Comparison of ENCODE assay signal across 14 mouse cellular contexts in genomic region chr17:86438763-86439162, GRCm38 (mm10).
DNase-seq lines count a peak whose midpoint lies in the region; ATAC-seq and TF ChIP-seq lines count a peak whose summit lies in the region.
"Had no signal": no experiment of that assay in that cellular context is flagged by ENCODE, and none has a peak within 500 bp of the region (broad histone marks: within the 10 kb centered on the region; RNA-seq: fewer than 3 reads in every experiment).

No protein-coding gene starts in this region.

- TF ChIP-seq POLR2A in liver, adult 2 months (IDR thresholded peaks at IDR 0.05; ENCODE audit: extremely low read depth, insufficient read depth, low read length) = no peak

- no peaks in the 10 kb centered on the region for H3K9me3 ChIP-seq in liver, embryonic 15.5 days (replicated peaks)
- no peaks in the 10 kb centered on the region for H3K9me3 ChIP-seq in stomach, postnatal 0 days (ENCODE audit: control insufficient read depth, low read length)
- H3K9me3 ChIP-seq: embryonic facial prominence, embryonic 12.5 days had no signal

- H3K4me1 ChIP-seq in liver, adult 2 months (ENCODE audit: control insufficient read depth, insufficient read depth, low read length) = peaks cover 24% of the 10 kb centered on the region
- peaks cover 2% of the 10 kb centered on the region; the same call in 1 of the 2 replicates for H3K4me1 ChIP-seq in liver, embryonic 15.5 days (replicated peaks)
- no peaks in the 10 kb centered on the region; the same call in 1 of the 2 replicates for H3K4me1 ChIP-seq in stomach, postnatal 0 days (replicated peaks; ENCODE audit: control insufficient read depth, insufficient read depth)

- ATAC-seq in liver, embryonic 15.5 days (ENCODE audit: insufficient read depth) = peak; percentile 33; the same call in 1 of the 2 replicates
- ATAC-seq in stomach, postnatal 0 days (ENCODE audit: low FRiP score, low TSS enrichment) = peak; percentile 61
- ATAC-seq: lung, postnatal 0 days had no signal

- no peak for DNase-seq in gastrocnemius, adult 2 months
- no peak for DNase-seq in gastrocnemius, postnatal 4 days (ENCODE audit: low spot score in 2 of 2)
- DNase-seq in liver, adult 2 months (ENCODE audit: extremely low read depth, low read depth, low spot score) = peak; percentile 91
- DNase-seq in liver = no peak
- peak; percentile 57 for DNase-seq in stomach, postnatal 0 days (ENCODE audit: low spot score)
- no peak for DNase-seq in layer of hippocampus, adult 11-12 months (ENCODE audit: low spot score)
- DNase-seq in embryo, embryonic 10 days (ENCODE audit: low spot score) = no peak
- DNase-seq: cerebellum, postnatal 25 days; gastrocnemius, postnatal 10 days; kidney, adult 11 months; retina, postnatal 1 day had no signal

- no peak overlapping the region for H3K4me2 ChIP-seq in liver, embryonic 15.5 days
- no peak overlapping the region for H3K4me2 ChIP-seq in stomach, postnatal 0 days (replicated peaks; ENCODE audit: low read depth)
- H3K4me2 ChIP-seq: embryonic facial prominence, embryonic 12.5 days had no signal

- WGBS in liver, adult 2 months = 32% methylated on average over 5 of the region's 5 CpGs
- WGBS in liver, embryonic 15.5 days (ENCODE audit: insufficient replicate concordance) = 36% methylated on average over 5 of the region's 5 CpGs
- 59% methylated on average over 5 of the region's 5 CpGs for WGBS in stomach, postnatal 0 days

- TF ChIP-seq CTCF in gastrocnemius, adult 2 months (IDR thresholded peaks at IDR 0.05) = no peak
- no peak for TF ChIP-seq CTCF in liver, adult 2 months (IDR thresholded peaks at IDR 0.05; ENCODE audit: low read depth, low read length)
- no peak for TF ChIP-seq CTCF in stomach, postnatal 0 days (IDR thresholded peaks at IDR 0.05; ENCODE audit: low read depth)

- H3K9ac ChIP-seq in liver, adult 2 months (ENCODE audit: low read depth, low read length) = no peak overlapping the region
- no peak overlapping the region for H3K9ac ChIP-seq in liver, embryonic 15.5 days
- H3K9ac ChIP-seq in stomach, postnatal 0 days (ENCODE audit: low read length) = no peak overlapping the region
- H3K9ac ChIP-seq: embryonic facial prominence, embryonic 12.5 days had no signal

- TF ChIP-seq EP300 in stomach, postnatal 0 days (optimal IDR thresholded peaks at IDR 0.05) = no peak

- no peak overlapping the region for H3K4me3 ChIP-seq in gastrocnemius, adult 2 months
- H3K4me3 ChIP-seq in liver, adult 2 months (ENCODE audit: insufficient read depth, low read depth, low read length) = no peak overlapping the region
- no peak overlapping the region for H3K4me3 ChIP-seq in liver, embryonic 15.5 days (replicated peaks)
- no peak overlapping the region for H3K4me3 ChIP-seq in stomach, postnatal 0 days (ENCODE audit: low read depth, low read length)
- H3K4me3 ChIP-seq: embryonic facial prominence, embryonic 12.5 days had no signal

- H3K79me2 ChIP-seq in liver, adult 2 months (ENCODE audit: control insufficient read depth, insufficient read depth, low read length) = peaks cover 10% of the 10 kb centered on the region

- intact Hi-C loops in gastrocnemius, adult 2 months (cut with DNase I) = no loop called here

- no peaks in the 10 kb centered on the region for H3K36me3 ChIP-seq in liver, adult 2 months (ENCODE audit: control insufficient read depth, insufficient read depth, low read length)
- H3K36me3 ChIP-seq in liver, embryonic 15.5 days (replicated peaks) = no peaks in the 10 kb centered on the region
- no peaks in the 10 kb centered on the region for H3K36me3 ChIP-seq in stomach, postnatal 0 days (ENCODE audit: control insufficient read depth, insufficient read depth, low read length)
- H3K36me3 ChIP-seq: embryonic facial prominence, embryonic 12.5 days had no signal

- H3K27ac ChIP-seq in gastrocnemius, adult 2 months = peak overlapping the region; percentile 87
- H3K27ac ChIP-seq in liver, adult 2 months (replicated peaks; ENCODE audit: insufficient read depth, low read depth, low read length) = peak overlapping the region; percentile 33
- no peak overlapping the region for H3K27ac ChIP-seq in liver, embryonic 15.5 days (replicated peaks)
- no peak overlapping the region for H3K27ac ChIP-seq in stomach, postnatal 0 days (replicated peaks)
- H3K27ac ChIP-seq: embryonic facial prominence, embryonic 12.5 days had no signal

- no peaks in the 10 kb centered on the region for H3K27me3 ChIP-seq in liver, adult 2 months (ENCODE audit: control insufficient read depth, insufficient read depth, low read length)
- H3K27me3 ChIP-seq in liver, embryonic 15.5 days = no peaks in the 10 kb centered on the region
- H3K27me3 ChIP-seq in stomach, postnatal 0 days (ENCODE audit: control insufficient read depth, insufficient read depth, low read length) = no peaks in the 10 kb centered on the region
- H3K27me3 ChIP-seq: embryonic facial prominence, embryonic 12.5 days had no signal

Comparison
In these comparisons a context has a peak if more than half of its experiments do, and no peak if none do; other contexts are left out.
1. DNase-seq: peak in liver, adult 2 months (single experiment) and stomach, postnatal 0 days (single experiment); none in gastrocnemius, adult 2 months (single experiment), gastrocnemius, postnatal 4 days (0 of 2), liver (single experiment), layer of hippocampus, adult 11-12 months (single experiment) and embryo, embryonic 10 days (single experiment).
2. H3K27ac ChIP-seq: peak in gastrocnemius, adult 2 months (single experiment) and liver, adult 2 months (single experiment); none in liver, embryonic 15.5 days (single experiment) and stomach, postnatal 0 days (single experiment).